Mouse (Mus musculus) lung, embryonic 15.5 days (tissue): ENCODE results near the gene Eed. TPM values are rescaled to one million over a fixed set of nuclear protein-coding genes. Genes with fewer than 3 reads are reported as not detected.

ENCODE experiments used
- ATAC-seq: fragments of 200-750 bp; cut with Nextera tagmentation; 2 replicates; pipeline ENCODE4 v1.8.0; 2017; ENCODE audit warnings: moderate number of reproducible peaks, borderline replicate concordance; ENCODE audit not compliant: low FRiP score, low TSS enrichment; ENCODE audit errors: extremely low read depth
- H3K27ac ChIP-seq: fragments of 300-500 bp; sonication (generic); 2 replicates; pipeline ENCODE4 v1.5.1; 2015; ENCODE audit warnings: moderate library complexity, mild to moderate bottlenecking, inconsistent platforms
- H3K27me3 ChIP-seq: fragments of 300-500 bp; sonication (generic); 2 replicates; pipeline ENCODE4 v1.6.1; 2015; ENCODE audit warnings: inconsistent platforms
- H3K36me3 ChIP-seq: fragments of 300-500 bp; sonication (generic); 2 replicates; pipeline ENCODE4 v1.6.1; 2015; ENCODE audit warnings: inconsistent platforms
- H3K4me1 ChIP-seq: fragments of 300-500 bp; sonication (generic); 2 replicates; pipeline ENCODE4 v1.6.1; 2015; ENCODE audit warnings: inconsistent platforms
- H3K4me2 ChIP-seq: fragments of 300-500 bp; sonication (generic); 2 replicates; pipeline ENCODE4 v1.6.1; 2015; ENCODE audit warnings: inconsistent platforms, mild to moderate bottlenecking, moderate library complexity
- H3K4me3 ChIP-seq: fragments of 300-500 bp; sonication (generic); 2 replicates; pipeline ENCODE4 v1.5.1; 2015; ENCODE audit warnings: mild to moderate bottlenecking, inconsistent platforms
- H3K9ac ChIP-seq: fragments of 300-500 bp; sonication (generic); 2 replicates; pipeline ENCODE4 v1.6.1; 2015; ENCODE audit warnings: inconsistent platforms
- H3K9me3 ChIP-seq: fragments of 300-500 bp; sonication (generic); 2 replicates; pipeline ENCODE4 v1.6.1; 2016; ENCODE audit warnings: inconsistent platforms
- WGBS: fragments of 180-500 bp; shearing (Covaris S2); methylation state at CpG from one replicate; pipeline ENCODE4 v1.1.7; 2015; 5-methylcytosine and 5-hydroxymethylcytosine counted together
- polyA plus RNA-seq: library from polyadenylated mRNA; unstranded; fragments of >200 nt; fragmentation: Nextera tagmentation; extraction: Ambion mirVana; gene quantifications from 2 replicates; pipeline ENCODE4 v1.2.1, GENCODE M21; 2015

The Eed gene
- polyA plus RNA-seq, 1 experiment from 2014 or later, result 73.7 TPM

DNA sequence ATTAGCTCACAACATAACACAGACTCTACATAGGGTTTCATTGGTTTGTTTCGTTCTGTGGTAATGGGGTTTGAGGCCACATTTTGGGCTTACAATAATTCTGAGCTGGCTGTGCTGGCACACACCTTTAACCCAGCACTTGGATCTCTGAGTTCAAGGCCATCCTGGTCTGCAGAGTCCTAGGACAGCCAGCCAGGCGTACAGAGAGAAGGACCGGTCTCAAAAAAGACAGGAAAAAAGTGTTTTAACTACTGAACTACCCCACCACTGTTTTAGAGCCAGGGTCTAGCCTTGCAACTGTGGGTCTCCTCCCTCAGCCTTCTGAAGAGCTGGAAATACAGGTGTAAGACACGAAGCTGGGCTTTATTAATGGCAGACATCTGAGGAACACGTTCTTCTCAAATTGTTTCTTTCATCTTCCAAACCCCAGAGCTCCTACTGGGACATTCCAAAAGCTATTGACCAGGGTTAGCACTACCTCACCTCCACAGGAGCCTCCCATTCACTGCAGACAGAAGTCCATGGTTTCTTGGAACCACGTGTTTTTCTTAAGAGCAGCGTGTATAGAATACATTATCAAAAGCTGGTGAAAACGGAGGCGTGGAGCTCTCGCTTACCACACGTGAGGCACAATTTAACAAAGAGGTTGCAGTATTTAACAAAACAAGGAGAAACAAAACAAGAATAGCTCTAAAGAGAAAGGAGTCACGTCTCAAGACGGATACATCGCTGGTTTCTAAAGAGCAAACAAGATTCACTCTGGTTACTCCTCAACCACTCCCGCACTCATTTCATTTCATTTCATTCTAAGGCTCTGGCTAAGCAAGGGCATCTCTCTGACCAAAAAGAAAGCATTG lies 41.1 kb downstream of the Eed start:
- Histone ChIP-seq H3K27ac (no peak overlapping the region), H3K27me3 (no peaks in the 10 kb centered on the region), H3K4me1 (peaks cover 10% of the 10 kb centered on the region), H3K36me3 (peaks cover 2% of the 10 kb centered on the region; the same call in 1 of the 2 replicates), H3K9me3 (no peaks in the 10 kb centered on the region), H3K9ac (peak overlapping the region; percentile 78), H3K4me2 (peak overlapping the region; percentile 57), H3K4me3 (peak overlapping the region; percentile 93)
- 44% methylated on average over 15 of the region's 15 CpGs for WGBS
- no peak for ATAC-seq

DNA sequence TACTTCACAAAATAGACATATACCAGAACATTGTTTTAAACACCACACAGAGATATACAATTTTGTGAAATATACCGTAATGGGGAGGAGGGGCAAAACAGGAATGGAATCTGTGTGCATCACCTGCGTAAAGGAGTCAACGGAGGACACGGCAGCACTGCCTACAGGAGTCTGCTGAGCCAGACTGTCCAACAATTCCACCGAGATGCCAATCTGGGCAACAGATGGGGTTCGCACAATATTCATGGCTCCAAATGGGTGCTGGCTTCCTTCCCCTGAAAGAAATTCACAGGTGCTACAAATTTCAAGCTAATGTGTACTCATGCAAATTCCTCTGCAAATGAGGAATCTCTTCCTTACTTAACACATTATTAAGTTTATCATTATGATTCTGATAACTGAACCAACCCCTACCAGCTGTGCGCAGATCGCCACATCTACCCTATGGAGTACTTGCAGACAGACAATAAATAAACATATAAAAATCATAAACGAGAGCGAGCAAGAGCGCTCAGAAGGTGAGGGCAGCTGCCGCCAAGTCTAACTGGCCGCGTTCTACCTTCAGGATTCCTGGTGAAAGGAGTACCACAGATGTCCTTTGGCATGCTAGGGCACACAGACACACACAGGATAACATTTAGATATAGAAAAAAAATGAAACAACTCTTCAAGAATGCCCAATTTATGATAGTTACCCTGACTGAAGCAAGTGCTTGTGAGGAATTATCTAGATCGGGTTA lies 57.2 kb downstream of the Eed start:
- no peak for ATAC-seq
- WGBS, result 94% methylated on average over 15 of the region's 15 CpGs
- no peaks in the 10 kb centered on the region for H3K27me3 ChIP-seq

DNA sequence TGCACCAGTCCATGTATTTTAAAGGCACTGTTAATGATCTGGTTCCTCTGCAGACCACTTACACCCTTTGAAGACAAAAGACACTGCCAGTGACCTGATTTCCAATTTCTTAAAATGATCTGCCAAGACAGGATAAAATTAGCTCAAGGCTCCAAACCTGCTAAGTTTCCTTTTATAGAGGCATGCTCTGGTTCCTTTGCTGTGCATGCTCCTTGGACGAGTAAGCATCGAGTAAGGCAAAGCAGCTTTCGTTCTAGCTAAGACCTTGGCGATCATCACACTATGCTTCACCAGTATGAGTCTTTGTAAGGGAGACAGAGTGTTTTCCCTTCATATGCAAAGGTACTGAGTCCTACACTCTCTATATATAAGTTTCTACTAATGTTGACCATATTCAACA lies 63.0 kb downstream of the Eed start:
- Histone ChIP-seq H3K9ac (no peak overlapping the region), H3K4me3 (no peak overlapping the region), H3K9me3 (no peaks in the 10 kb centered on the region), H3K36me3 (peaks cover 24% of the 10 kb centered on the region), H3K4me2 (no peak overlapping the region), H3K4me1 (no peaks in the 10 kb centered on the region), H3K27me3 (no peaks in the 10 kb centered on the region), H3K27ac (no peak overlapping the region)
- 91% methylated on average over 4 of the region's 4 CpGs for WGBS
- no peak for ATAC-seq

More for the DNA sequence above, 57.2 kb downstream of the Eed start:
- Histone ChIP-seq H3K4me2 (no peak overlapping the region), H3K4me1 (no peaks in the 10 kb centered on the region), H3K27ac (no peak overlapping the region), H3K36me3 (peaks cover 18% of the 10 kb centered on the region), H3K9ac (no peak overlapping the region), H3K9me3 (no peaks in the 10 kb centered on the region), H3K4me3 (no peak overlapping the region)

DNA sequence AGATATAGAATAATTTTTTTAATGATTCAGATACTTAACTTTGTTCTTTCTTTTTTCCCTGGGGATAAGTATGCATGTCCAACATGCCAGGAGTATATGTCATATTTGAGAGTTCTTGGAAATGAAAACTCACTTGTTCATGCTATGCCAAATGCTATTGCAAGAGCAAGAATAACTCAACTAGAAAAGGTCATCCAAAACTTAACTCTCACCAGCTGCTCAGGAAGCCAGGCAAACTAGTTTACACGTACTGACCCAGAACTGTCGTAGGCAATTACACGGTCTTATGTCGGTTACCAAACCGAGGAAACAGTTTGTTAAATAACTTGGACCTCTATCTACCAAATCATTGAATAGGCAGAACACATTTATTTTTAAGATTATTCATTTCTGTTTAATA lies 64.1 kb downstream of the Eed start:
- no peak overlapping the region for H3K27ac ChIP-seq
- no peak overlapping the region for H3K9ac ChIP-seq
- 93% methylated on average over 5 of the region's 5 CpGs for WGBS
- H3K27me3 ChIP-seq, result no peaks in the 10 kb centered on the region
- H3K4me1 ChIP-seq, result no peaks in the 10 kb centered on the region
- ATAC-seq, result no peak
- peaks cover 24% of the 10 kb centered on the region for H3K36me3 ChIP-seq
- no peak overlapping the region for H3K4me3 ChIP-seq
- H3K9me3 ChIP-seq, result no peaks in the 10 kb centered on the region
- no peak overlapping the region for H3K4me2 ChIP-seq

DNA sequence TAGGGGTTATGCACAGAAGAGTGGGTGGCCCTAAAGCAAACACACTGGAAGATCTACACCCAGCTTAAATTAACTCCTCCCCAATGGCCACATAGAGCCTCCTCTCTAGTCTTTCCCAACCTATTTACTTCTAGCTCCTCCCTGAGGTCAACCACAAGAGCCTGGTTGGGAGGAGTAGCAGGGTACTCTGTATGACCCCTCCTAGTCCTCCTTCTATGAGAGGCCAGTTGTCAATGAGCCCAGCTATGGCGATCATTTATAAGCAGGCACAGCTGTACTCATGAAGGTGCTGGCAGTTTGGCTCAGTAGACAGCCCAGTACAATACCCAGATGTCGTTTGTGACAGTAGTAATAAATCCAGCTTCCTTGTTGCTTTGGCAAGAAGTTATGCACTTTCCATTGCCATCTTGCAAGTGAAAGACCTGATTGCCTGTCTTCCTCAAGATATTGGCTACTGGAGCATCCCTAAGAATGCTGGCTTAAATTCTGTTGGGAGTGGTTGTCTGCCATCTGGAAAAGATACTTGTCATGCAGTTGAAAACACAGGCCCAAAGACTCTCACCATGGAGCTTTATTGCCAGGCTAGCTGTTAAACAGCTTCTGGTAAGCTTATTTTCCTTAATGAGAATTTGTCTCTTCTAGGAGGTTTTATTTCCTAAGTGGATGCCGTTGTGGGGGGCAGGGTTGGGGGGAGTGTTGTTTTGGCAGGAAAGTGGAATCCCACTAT lies 67.2 kb downstream of the Eed start:
- Histone ChIP-seq H3K36me3 (peaks cover 16% of the 10 kb centered on the region), H3K4me2 (no peak overlapping the region), H3K4me1 (no peaks in the 10 kb centered on the region), H3K9me3 (no peaks in the 10 kb centered on the region), H3K9ac (no peak overlapping the region), H3K27me3 (no peaks in the 10 kb centered on the region), H3K27ac (no peak overlapping the region), H3K4me3 (no peak overlapping the region)
- 82% methylated on average over 3 of the region's 3 CpGs for WGBS
- ATAC-seq, result peak; percentile 35; the same call in 1 of the 2 replicates

DNA sequence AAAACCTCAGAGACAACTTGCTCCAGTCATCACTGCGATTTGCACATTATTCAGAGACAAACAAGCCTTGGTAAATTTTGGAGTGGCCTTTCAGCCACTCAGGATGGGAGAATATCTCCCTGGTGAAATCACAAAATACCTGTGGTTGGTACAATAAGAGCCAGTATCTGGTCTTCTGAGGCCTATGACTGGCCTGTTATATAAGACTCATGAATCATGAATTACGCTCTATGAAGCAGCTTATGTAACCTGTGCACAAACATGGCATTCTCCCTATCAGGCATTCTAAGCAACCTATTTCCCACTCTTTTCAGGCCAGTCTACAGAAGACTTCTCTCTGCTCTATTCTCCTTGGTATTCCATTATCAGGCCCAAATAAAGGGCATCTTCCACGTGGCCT lies 68.4 kb downstream of the Eed start:
- H3K4me2 ChIP-seq, result no peak overlapping the region
- H3K27me3 ChIP-seq, result no peaks in the 10 kb centered on the region
- H3K27ac ChIP-seq, result no peak overlapping the region
- WGBS, result 88% methylated on average over 3 of the region's 3 CpGs
- no peaks in the 10 kb centered on the region for H3K4me1 ChIP-seq
- H3K9ac ChIP-seq, result no peak overlapping the region
- H3K4me3 ChIP-seq, result no peak overlapping the region
- no peak for ATAC-seq
- no peaks in the 10 kb centered on the region for H3K9me3 ChIP-seq
- peaks cover 11% of the 10 kb centered on the region for H3K36me3 ChIP-seq

DNA sequence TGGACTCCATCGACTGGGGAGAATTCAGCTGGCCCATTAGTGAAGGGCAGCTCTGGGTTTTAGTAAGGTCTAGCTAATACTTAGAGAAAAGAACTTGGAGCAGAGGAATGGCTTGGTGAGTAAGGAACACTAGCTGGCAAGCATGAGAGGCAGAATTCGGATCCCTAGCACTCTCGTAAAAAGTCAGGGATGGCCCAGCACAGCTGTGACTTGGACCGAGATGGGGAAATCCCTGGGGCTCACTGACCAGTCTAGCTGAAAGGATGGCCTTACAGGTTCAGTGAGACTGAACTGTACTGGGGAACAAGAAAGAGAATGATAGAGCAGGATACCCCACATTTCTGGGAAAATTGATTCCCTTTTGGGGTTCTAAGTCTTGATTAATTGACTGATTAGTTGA lies 71.1 kb downstream of the Eed start:
- ATAC-seq, result no peak
- 77% methylated on average over 4 of the region's 4 CpGs for WGBS
- Histone ChIP-seq H3K9ac (no peak overlapping the region), H3K4me2 (no peak overlapping the region), H3K27me3 (no peaks in the 10 kb centered on the region), H3K9me3 (no peaks in the 10 kb centered on the region), H3K27ac (no peak overlapping the region), H3K4me1 (no peaks in the 10 kb centered on the region), H3K36me3 (no peaks in the 10 kb centered on the region), H3K4me3 (no peak overlapping the region)

DNA sequence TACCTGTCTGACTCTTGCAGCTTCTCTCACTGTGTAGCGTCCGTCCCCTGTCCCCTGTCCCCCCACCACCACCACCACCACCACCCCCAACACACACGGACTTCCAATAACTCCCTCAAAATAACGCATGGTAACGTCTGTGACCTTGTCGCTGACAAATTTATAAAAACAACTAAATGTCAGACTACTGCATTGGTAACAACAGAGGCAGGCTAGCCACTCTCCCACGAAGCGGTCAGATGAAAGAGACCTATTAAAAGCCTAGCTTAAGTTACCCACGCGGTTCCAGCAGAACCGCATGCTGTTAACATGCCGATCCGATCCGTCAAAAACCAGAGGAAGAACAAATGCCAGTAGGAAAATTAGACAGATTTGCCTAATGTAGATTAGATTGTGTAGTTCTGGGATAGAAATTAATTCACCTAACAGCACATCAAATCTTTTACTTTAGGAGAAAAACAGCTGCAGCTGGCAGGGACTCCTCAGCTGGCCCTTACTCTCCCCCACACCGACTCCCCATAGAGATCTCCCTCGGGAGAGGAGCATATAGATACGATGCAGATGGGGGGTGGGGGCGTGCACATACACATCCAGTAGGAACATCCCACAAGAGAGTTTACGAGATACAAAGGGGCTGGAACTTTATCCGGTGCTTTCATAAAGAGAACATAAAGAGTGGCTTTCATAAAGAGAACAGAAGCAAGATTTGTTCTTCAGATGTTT lies 71.7 kb downstream of the Eed start:
- ATAC-seq, result no peak
- H3K4me3 ChIP-seq, result no peak overlapping the region
- no peaks in the 10 kb centered on the region for H3K9me3 ChIP-seq
- H3K9ac ChIP-seq, result no peak overlapping the region
- H3K4me1 ChIP-seq, result no peaks in the 10 kb centered on the region
- 63% methylated on average over 20 of the region's 20 CpGs for WGBS
- H3K36me3 ChIP-seq, result no peaks in the 10 kb centered on the region
- no peak overlapping the region for H3K27ac ChIP-seq
- H3K27me3 ChIP-seq, result no peaks in the 10 kb centered on the region
- no peak overlapping the region for H3K4me2 ChIP-seq

DNA sequence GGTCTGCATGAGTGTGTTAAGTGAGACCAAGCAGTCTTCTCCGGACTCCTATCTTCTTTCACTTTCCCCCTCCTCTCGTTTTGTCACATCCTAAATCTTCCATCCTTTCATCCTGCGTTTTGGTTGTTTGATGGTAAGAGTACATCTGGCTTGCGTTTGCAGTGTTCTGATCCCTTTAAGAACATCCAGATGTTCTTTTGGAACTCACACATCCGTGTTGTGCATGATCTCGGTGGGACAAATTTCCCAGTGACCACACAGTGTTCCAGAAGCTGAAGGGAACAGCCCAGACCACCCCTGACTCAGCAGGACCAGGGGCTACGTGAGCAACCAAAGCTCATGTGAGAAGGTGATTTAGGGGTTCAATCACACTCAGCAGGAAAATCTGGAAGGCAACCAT lies 72.4 kb downstream of the Eed start:
- Histone ChIP-seq H3K4me2 (no peak overlapping the region), H3K27ac (no peak overlapping the region), H3K27me3 (no peaks in the 10 kb centered on the region), H3K9me3 (no peaks in the 10 kb centered on the region), H3K4me3 (no peak overlapping the region), H3K9ac (no peak overlapping the region), H3K4me1 (no peaks in the 10 kb centered on the region), H3K36me3 (no peaks in the 10 kb centered on the region)
- WGBS, result 37% methylated on average over 7 of the region's 7 CpGs
- ATAC-seq, result no peak

DNA sequence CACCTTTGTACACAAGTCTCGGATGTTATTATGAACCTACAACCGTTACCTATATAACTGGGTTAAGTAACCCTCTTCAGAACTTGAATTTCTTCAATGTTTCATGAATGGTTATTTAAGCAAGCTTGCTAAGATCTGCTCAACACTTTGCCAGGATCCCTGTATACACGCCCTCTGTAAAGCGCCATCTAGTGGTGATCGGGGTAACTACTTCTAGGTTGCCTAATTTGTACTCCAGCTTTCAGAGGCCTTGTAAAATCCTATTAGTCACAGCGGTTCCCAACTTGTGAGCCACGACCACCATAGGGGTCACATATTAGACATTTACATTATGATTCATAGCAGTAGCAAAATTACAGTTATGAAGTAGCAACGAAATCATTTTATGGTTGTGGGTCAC lies 72.8 kb downstream of the Eed start:
- H3K4me1 ChIP-seq, result no peaks in the 10 kb centered on the region
- no peaks in the 10 kb centered on the region for H3K9me3 ChIP-seq
- H3K4me3 ChIP-seq, result no peak overlapping the region
- H3K4me2 ChIP-seq, result no peak overlapping the region
- H3K9ac ChIP-seq, result no peak overlapping the region
- no peak for ATAC-seq
- no peaks in the 10 kb centered on the region for H3K27me3 ChIP-seq
- 19% methylated on average over 8 of the region's 8 CpGs for WGBS
- H3K27ac ChIP-seq, result no peak overlapping the region
- H3K36me3 ChIP-seq, result no peaks in the 10 kb centered on the region
